Mouse (Mus musculus): Measurements from ENCODE around the gene Fam19a1.
"Not testable (repeated sequence)": the region's sequence is repeated elsewhere in the genome, so short reads cannot be mapped to it uniquely, and the experiment has no call there.

GRCm38 (mm10) chr6:96198991-96199390 lies 86.0 kb downstream of the Fam19a1 start:
- TF ChIP-seq EP300, CTCF (IDR thresholded peaks at IDR 0.05; ENCODE audit: low read depth): not testable (repeated sequence)
